Mouse (Mus musculus) spleen, adult 2 months (tissue): ENCODE data around the gene H2-T24. TPM values are rescaled to one million over a fixed set of nuclear protein-coding genes. Genes with fewer than 3 reads are reported as not detected.
A peak's percentile ranks its signal among the peaks of the same experiment; 100 is the strongest.

Experiments used
- DNase-seq, 2 experiments: peaks; one replicate each; pipeline versions ENCODE4 v3.0.0 to v3.0.0-alpha.2; 2012 to 2021; ENCODE audit warnings: low spot score in 2 of 2, low read depth in 1 of 2
- H3K27ac ChIP-seq: fragments of 200-500 bp; 2 replicates; pipeline ENCODE4 v1.5.1; 2012; ENCODE audit warnings: low read length, inconsistent platforms; ENCODE audit not compliant: insufficient read depth
- H3K27me3 ChIP-seq: fragments of 200-500 bp; 2 replicates; pipeline ENCODE4 v1.6.1; 2012; ENCODE audit warnings: mild to moderate bottlenecking, moderate library complexity, low read length, inconsistent platforms; ENCODE audit not compliant: control insufficient read depth, insufficient read depth
- H3K36me3 ChIP-seq: fragments of 200-500 bp; 2 replicates; pipeline ENCODE4 v1.6.1; 2012; ENCODE audit warnings: mild to moderate bottlenecking, low read length, inconsistent platforms; ENCODE audit not compliant: control insufficient read depth, insufficient read depth
- H3K4me1 ChIP-seq: fragments of 200-500 bp; 2 replicates; pipeline ENCODE4 v1.6.1; 2011; ENCODE audit warnings: inconsistent platforms; ENCODE audit not compliant: control insufficient read depth, insufficient read depth, insufficient read length
- H3K4me3 ChIP-seq: fragments of 200-500 bp; 2 replicates; pipeline ENCODE4 v1.5.1; 2011; ENCODE audit warnings: mild to moderate bottlenecking, inconsistent platforms; ENCODE audit not compliant: insufficient read depth, insufficient read length; ENCODE audit errors: extremely low read depth
- CTCF ChIP-seq: fragments of 200-500 bp; IDR thresholded peaks from 2 replicates; pipeline ENCODE4 v1.5.1; 2011; ENCODE audit warnings: mild to moderate bottlenecking, inconsistent platforms; ENCODE audit not compliant: insufficient read depth, insufficient read length, insufficient replicate concordance; ENCODE audit errors: extremely low read depth
- POLR2A ChIP-seq: fragments of 200-500 bp; IDR thresholded peaks from 2 replicates; pipeline ENCODE4 v1.6.1; 2011; ENCODE audit warnings: low read depth, low read length, inconsistent platforms
- WGBS: fragments of 180-500 bp; shearing (Covaris S2); methylation state at CpG from one replicate; pipeline ENCODE4 v1.1.7; 2018; 5-methylcytosine and 5-hydroxymethylcytosine counted together
- polyA plus RNA-seq: library from polyadenylated mRNA; depleted of rRNA; stranded (reverse); fragments of >200 nt; gene quantifications from 2 replicates; pipeline ENCODE4 v1.2.3, GENCODE M21; 2012

H2-T24 gene
- polyA plus RNA-seq, 1 experiment = 19.1 TPM

DNA sequence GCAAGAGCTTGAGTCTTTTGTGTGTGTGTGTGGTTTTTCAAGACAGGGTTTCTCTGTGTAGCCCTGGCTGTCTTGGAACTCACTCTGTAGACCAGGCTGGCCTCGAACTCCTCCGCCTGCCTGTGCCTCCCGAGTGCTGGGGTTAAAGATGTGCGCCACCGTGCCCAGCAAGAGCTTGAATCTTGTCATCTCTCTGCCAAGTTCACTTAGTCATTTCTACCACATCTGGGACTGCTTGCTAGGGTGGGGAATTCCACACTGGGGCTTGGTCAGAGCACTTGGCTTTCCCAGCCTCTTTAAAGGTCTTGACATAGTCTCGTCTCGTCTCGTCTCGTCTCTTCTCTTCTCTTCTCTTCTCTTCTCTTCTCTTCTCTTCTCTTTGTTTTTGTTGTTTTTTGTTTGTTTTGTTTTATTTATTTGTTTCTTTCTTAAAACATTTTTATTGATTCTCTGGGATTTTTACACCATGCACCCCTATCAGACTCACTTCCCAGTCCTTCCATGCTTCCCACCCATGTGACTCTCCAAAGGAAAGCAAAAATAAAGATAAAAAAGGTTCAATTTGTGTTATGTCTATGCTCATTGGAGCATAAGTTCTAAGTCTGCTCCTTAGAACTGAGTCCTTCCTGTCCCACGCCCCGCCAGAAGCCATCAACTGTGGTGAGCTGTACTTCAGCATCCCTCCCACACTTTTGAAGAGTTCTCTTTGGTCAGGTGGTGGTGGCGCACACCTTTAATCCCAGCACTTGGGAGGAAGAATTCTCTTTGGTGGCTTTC, 19.1 kb downstream of the H2-T24 start:
- Histone ChIP-seq H3K4me3 (no peak overlapping the region), H3K4me1 (peaks cover 21% of the 10 kb centered on the region; the same call in 1 of the 2 replicates), H3K27ac (peak overlapping the region; percentile 65), H3K27me3 (no peaks in the 10 kb centered on the region), H3K36me3 (peaks cover 7% of the 10 kb centered on the region)
- WGBS = 34% methylated on average over 12 of the region's 12 CpGs
- TF ChIP-seq CTCF (no peak), POLR2A (no peak)
- DNase-seq = peak in 1 of 2 experiments; percentile 56

- TF ChIP-seq POLR2A (no peak), CTCF (no peak)
- no peak for DNase-seq
- no peak overlapping the region for H3K4me3 ChIP-seq
- H3K27me3 ChIP-seq = no peaks in the 10 kb centered on the region
- peaks cover 3% of the 10 kb centered on the region for H3K36me3 ChIP-seq
- WGBS = 53% methylated on average over 4 of the region's 4 CpGs
- peaks cover 22% of the 10 kb centered on the region; the same call in 1 of the 2 replicates for H3K4me1 ChIP-seq
- peak overlapping the region; percentile 66 for H3K27ac ChIP-seq
Observed at GRCm38 (mm10) chr17:36000349-36000748, 20.0 kb downstream of the H2-T24 start.

GRCm38 (mm10) chr17:35999356-35999755, 21.0 kb downstream of the H2-T24 start:
- H3K27ac ChIP-seq = peak overlapping the region; percentile 58; the same call in 1 of the 2 replicates
- H3K27me3 ChIP-seq = no peaks in the 10 kb centered on the region
- H3K36me3 ChIP-seq = 0 out of 2 replicates have a peak, but pooled peaks cover 1% of the 10 kb centered on the region
- peak; percentile 67 to 83 for DNase-seq
- peaks cover 23% of the 10 kb centered on the region; the same call in 1 of the 2 replicates for H3K4me1 ChIP-seq
- H3K4me3 ChIP-seq = no peak overlapping the region
- TF ChIP-seq POLR2A = no peak
- no peak for TF ChIP-seq CTCF
- WGBS = 8% methylated on average over 7 of the region's 7 CpGs

- Histone ChIP-seq H3K4me1 (peaks cover 23% of the 10 kb centered on the region; the same call in 1 of the 2 replicates), H3K4me3 (peak overlapping the region; percentile 55), H3K27me3 (no peaks in the 10 kb centered on the region), H3K36me3 (no peaks in the 10 kb centered on the region), H3K27ac (peak overlapping the region; percentile 69)
- peak in 1 of 2 experiments; percentile 32 for DNase-seq
- WGBS = 7% methylated on average over 6 of the region's 6 CpGs
- no peak for TF ChIP-seq CTCF
- no peak for TF ChIP-seq POLR2A
Observed at GRCm38 (mm10) chr17:35998545-35999305, 21.6 kb downstream of the H2-T24 start.

- Histone ChIP-seq H3K4me1 (peaks cover 23% of the 10 kb centered on the region; the same call in 1 of the 2 replicates), H3K27ac (peak overlapping the region; percentile 88), H3K27me3 (no peaks in the 10 kb centered on the region), H3K36me3 (no peaks in the 10 kb centered on the region), H3K4me3 (peak overlapping the region; percentile 55)
- no peak for TF ChIP-seq CTCF
- TF ChIP-seq POLR2A = peak; percentile 77
- peak; percentile 55 to 78 for DNase-seq
- WGBS = 19% methylated on average over 12 of the region's 12 CpGs
Observed at GRCm38 (mm10) chr17:35997713-35998510, 22.4 kb downstream of the H2-T24 start.

GRCm38 (mm10) chr17:35996949-35997348, 23.4 kb downstream of the H2-T24 start:
- peak; percentile 98 for DNase-seq
- Histone ChIP-seq H3K4me1 (peaks cover 21% of the 10 kb centered on the region; the same call in 1 of the 2 replicates), H3K4me3 (no peak overlapping the region), H3K27me3 (no peaks in the 10 kb centered on the region), H3K36me3 (no peaks in the 10 kb centered on the region), H3K27ac (peak overlapping the region; percentile 5; the same call in 1 of the 2 replicates)
- TF ChIP-seq POLR2A (no peak), CTCF (peak; percentile 92; the same call in 1 of the 2 replicates)
- WGBS = under 1% methylated on average over 11 of the region's 11 CpGs
